Mouse (Mus musculus) left cerebral cortex, postnatal 10 days (tissue): ENCODE results near the gene Tmem26. TPM values are rescaled to one million over a fixed set of nuclear protein-coding genes. Genes with fewer than 3 reads are reported as not detected.
"Not testable (repeated sequence)": the region's sequence is repeated elsewhere in the genome, so short reads cannot be mapped to it uniquely, and the experiment has no call there.

Experiments
- DNase-seq, 2 experiments: peaks; one replicate each; pipeline ENCODE4 v3.0.0; 2021 to 2022; ENCODE audit warnings: low spot score in 2 of 2, mixed read lengths in 1 of 2; ENCODE audit errors: extremely low spot score in 1 of 2
- intact Hi-C: fragments of 180-260 bp; cut with DNase I; formaldehyde crosslinking; loops from one replicate; pipeline ENCODE4 v1.15.1; 2025
- total RNA-seq, 2 experiments: library from RNA; stranded (reverse); gene quantifications; 2 replicates each; pipeline ENCODE4 v1.2.3; 2021

Tmem26 gene
- total RNA-seq, 2 experiments from 2014 or later, result 0.47 to 0.51 TPM

- DNase-seq, result no peak
- intact Hi-C loops, result no loop called here
Observed at GRCm38 (mm10) chr10:68737391-68737790, 13.9 kb downstream of the Tmem26 start.

- DNase-seq, intact Hi-C loops: not testable (repeated sequence)
Observed at GRCm38 (mm10) chr10:68738981-68739380, 15.5 kb downstream of the Tmem26 start.

DNA sequence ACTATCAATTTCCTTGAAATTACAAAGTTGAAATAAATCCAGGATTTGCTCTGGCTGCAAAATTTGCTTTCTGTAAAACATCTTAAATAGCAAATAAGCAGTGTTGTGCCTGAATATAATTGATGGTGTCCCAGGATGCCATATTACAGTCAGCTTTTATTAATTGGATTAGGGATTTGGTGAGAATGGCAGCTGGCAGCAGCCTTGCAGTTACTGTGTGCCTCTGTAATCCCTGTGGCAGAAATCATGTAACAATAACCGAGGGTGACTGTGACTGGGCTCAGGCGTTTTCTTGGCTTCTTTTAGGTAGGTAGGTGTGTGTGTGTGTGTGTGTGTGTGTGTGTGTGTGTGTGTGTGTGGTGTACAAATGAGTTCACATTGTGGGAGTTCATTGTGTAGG is 16.8 kb downstream of the Tmem26 start:
- intact Hi-C loops, result no loop called here
- DNase-seq, result no peak

DNA sequence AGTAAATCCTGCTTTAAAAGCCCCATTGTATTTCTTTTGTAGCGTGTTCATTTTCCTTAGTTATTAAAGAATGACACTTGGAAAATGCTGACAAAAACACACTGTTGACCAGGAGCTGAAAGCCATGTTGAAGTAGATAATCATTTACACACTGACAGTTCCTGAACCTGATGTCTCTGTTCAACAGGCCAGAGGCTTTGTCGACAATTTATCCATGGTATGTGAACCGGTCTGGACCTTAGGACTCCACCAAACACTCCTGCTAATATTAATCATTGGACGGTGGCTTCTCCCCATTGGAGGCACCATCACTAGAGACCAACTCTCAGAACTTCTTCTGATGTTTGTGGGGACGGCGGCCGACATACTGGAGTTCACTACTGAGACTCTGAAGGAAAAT is 27.5 kb downstream of the Tmem26 start:
- DNase-seq, result no peak

DNA sequence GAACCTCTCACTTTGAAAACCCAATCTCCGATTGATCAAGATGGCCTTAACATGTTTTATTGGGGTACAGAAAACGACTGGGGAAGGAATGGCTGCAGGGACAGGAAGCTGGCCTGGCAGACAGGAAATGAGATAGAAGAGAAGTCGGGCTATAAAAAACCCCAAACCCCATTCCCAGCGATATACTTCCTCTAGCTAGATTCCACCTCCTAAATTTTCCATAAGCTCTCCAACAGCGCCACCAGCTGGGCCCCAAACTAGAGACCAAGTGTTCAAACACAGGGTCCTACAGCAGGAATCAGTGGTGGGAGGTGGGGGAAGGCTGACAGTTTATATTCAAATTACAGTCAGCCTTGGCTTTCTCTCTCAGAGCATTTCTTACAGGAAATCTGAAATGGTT is 35.8 kb downstream of the Tmem26 start:
- DNase-seq, result no peak
- intact Hi-C loops, result no loop called here

More for the DNA sequence above, 27.5 kb downstream of the Tmem26 start:
- intact Hi-C loops, result no loop called here

- intact Hi-C loops, result no loop called here
Observed at GRCm38 (mm10) chr10:68759789-68760188, 36.3 kb downstream of the Tmem26 start.

DNA sequence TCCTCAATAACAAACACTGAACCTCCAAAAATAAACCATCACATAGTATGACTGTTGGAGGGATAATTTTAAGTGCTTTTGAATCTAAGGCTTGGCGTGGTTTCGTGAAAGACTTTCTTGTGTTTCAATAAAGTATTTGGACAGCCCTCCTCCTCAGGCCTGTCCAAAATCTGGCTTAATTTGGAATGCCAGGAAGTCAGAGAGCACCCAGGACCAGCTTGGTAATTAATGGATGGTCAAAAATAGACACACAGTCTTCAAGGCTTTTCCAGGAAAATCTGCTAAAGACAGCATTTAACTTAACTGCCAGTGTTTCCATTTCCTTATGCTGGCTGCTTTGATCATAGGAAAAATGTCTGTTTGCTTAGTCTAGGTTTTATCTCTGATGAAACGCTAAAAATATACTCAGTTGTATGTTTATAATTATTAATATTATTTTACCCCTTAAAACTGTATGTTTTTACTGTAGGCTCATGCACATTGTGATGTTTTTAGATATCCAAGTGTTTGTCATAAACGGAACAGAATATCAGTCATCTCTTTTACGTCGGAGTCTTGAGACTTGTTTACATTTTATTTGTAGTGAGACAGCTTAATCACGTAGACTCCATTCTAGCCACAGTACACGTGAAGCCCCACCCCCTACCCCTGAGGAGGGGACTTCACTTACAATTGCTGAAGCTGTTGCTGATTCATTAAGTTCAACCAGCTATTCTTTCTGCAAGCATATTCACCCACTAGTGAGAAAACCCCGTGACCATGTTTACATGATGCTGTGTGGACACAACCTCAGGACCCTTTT is 57.8 kb downstream of the Tmem26 start:
- intact Hi-C loops, result no loop called here
- no peak for DNase-seq

More at GRCm38 (mm10) chr10:68759789-68760188, 36.3 kb downstream of the Tmem26 start:
- DNase-seq, result no peak

- DNase-seq, result no peak
- intact Hi-C loops, result no loop called here
Observed at GRCm38 (mm10) chr10:68782724-68783123, 59.3 kb downstream of the Tmem26 start.

GRCm38 (mm10) chr10:68783856-68784255 is 60.4 kb downstream of the Tmem26 start:
- intact Hi-C loops, result no loop called here

GRCm38 (mm10) chr10:68784463-68784862 is 61.0 kb downstream of the Tmem26 start:
- intact Hi-C loops, result no loop called here
- no peak for DNase-seq

More at GRCm38 (mm10) chr10:68783856-68784255, 60.4 kb downstream of the Tmem26 start:
- no peak for DNase-seq

- DNase-seq, result peak in 1 of 2 experiments; percentile 73
- intact Hi-C loops, result no loop called here
Observed at GRCm38 (mm10) chr10:68795466-68795865, 72.0 kb downstream of the Tmem26 start.

DNA sequence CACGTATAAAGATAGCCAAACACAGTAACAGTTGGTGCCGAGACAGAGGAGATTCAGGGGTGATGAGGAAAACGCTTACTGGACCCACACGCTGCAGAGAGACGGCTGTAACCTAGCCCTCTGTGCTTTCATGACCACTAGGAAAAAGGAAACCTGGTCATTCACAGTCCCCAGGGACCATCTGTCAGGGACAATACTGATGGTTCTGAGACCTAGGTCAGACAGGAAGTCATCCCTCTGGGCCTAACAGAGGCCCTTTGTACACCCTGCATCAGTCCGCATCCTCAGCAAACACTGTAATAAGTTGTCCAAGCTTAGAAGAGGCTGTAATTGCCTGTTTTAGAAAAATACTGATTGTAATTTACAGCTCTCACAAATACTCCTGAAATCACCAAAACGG is 76.4 kb downstream of the Tmem26 start:
- no peak for DNase-seq
- intact Hi-C loops, result no loop called here

DNA sequence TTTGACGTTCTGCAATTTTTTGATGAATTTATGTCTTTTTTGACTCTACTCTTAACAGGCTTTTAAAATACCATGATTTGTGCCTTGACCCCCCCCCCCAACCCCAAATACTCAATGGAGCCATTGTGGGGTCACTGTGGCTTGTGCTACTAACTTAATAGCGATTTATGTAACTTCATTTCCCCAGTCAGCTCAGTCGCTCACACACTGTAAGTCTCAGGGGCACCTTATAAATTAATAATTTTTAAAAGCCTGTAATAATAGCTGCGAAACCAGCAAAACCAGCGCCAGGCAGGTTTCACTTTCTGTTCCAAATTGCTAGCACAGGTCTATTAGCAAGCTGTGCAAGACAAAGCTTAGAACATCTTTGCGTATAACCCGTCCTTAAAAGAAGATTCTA is 76.9 kb downstream of the Tmem26 start:
- intact Hi-C loops, result no loop called here
- no peak for DNase-seq

- no peak for DNase-seq
- intact Hi-C loops, result no loop called here
Observed at GRCm38 (mm10) chr10:68806328-68806727, 82.9 kb downstream of the Tmem26 start.

GRCm38 (mm10) chr10:68810958-68811357 is 87.5 kb downstream of the Tmem26 start:
- no peak for DNase-seq
- intact Hi-C loops, result no loop called here

DNA sequence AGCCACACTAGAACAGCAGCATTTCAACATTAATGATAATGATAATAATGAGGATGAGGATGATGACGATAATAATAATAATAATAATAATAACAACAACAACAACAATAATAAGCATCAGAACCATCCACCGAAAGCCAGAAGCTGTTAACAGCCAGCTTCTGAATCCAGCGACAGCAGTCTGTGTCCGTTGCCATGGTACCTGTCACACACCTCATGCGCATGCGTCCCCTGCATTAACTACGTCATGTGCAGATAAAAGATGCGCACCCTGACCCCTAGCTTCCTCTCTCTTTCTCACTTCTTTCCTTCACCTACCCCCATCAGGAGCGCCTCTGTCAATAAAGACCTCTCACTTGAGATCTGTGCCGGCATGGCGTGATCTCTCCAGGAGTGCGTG is 89.3 kb downstream of the Tmem26 start:
- no peak for DNase-seq
- intact Hi-C loops, result no loop called here

DNA sequence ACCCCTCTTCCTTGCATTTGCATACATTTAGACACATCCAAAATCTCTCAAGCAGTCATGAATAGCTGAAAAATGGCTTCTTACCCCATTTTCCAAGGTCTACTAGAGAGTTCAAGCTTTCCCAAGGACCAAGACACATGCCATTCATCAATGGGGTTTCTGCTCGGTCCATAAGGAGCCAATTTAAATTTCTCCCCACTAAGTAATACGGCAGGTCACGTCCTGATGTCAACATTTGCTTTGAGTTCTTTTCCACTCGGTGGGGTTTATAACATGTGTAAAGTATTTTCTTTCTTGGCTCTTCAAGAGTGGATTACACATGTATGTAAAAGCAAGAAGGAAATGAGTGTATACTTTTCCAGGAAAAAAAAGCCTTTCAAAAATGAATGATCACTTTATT is 93.8 kb downstream of the Tmem26 start:
- intact Hi-C loops, result no loop called here
- no peak for DNase-seq

GRCm38 (mm10) chr10:68818065-68818759 is 94.8 kb downstream of the Tmem26 start:
- DNase-seq, result no peak
- intact Hi-C loops, result no loop called here

DNA sequence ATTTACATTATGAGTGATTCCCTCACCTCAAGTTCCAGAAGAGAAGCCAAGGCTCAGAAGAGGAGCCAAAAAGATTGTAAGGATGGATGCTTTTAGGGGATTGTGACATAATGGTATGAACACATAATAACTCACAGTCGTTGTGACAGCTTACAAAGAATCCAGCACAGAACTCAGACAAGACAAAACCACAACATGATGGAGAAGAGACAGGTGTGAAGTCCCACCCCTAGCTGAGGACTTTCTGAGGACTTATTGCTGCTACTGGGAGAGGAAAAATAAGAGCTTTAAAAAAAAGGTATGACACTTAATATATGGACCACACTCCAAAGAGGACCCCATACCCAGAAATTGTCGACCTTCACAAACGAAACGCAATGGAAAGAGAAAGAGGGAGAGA is 101.1 kb downstream of the Tmem26 start:
- intact Hi-C loops, result no loop called here
- DNase-seq, result no peak
